Mouse (Mus musculus): ENCODE results near the gene Vmn1r12.
"Not testable (repeated sequence)": the region's sequence is repeated elsewhere in the genome, so short reads cannot be mapped to it uniquely, and the experiment has no call there.

The Vmn1r12 gene

DNA sequence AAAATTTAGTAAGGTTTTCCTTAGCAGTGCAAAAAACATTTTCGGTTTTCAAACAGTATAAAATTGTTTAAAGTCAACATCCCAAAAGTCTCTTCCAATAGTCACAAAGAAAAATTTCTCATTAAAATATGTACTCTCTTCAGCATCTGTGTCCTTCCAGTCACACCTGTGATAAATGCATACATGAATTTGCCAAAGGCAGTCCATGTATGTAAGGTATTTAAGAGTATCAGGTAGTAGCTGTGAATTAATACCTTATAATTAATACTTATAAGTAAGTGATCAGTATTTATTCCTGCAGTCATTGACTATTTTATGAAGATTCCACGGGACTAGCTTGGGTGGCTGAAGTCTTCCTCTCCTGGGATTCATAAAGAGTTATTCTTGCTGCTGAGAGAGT lies at the start of gene Vmn1r12:
Vmn1r12 (plus strand) TSS at position 301 of the 400 bp plus-strand sequence.
- no peak for DNase-seq

- DNase-seq = no peak
These were observed 47.6 kb upstream of the Vmn1r12 start, which contains the start of gene Vmn1r10 for GRCm38 (mm10) chr6:57109154-57109553. Vmn1r10 (plus strand) TSS chr6:57109454.

- DNase-seq = no peak
These were observed 23.6 kb upstream of the Vmn1r12 start, which contains the start of gene Vmn1r11 for GRCm38 (mm10) chr6:57133155-57133554. Vmn1r11 (plus strand) TSS chr6:57133455.

DNA sequence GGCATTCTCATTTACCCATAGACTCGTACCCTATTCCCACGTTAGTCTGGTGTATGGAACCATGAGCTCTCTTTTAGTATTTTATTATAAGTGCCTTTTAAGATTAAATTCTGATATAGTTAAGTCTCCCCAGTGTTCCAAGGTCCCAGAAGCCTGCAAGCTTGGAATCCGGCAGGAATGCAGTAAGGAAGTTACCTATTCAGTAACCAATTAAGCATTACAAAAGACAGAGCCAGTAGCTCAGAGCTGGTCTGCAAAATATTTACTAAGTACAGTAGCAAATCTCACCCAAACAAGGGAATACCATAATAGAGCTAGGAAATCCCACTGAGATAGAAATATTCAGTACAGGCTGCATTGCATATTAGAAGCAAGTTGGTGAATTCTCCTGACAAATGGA lies 33.3 kb downstream of the Vmn1r12 start:
- DNase-seq = not testable (repeated sequence)

- DNase-seq = not testable (repeated sequence)
These were observed 46.3 kb downstream of the Vmn1r12 start, which contains the start of gene Vmn1r13 for GRCm38 (mm10) chr6:57202990-57203389. Vmn1r13 (plus strand) TSS chr6:57203290.
